Mouse (Mus musculus): ENCODE results near the gene Mmp13. TPM values are rescaled to one million over a fixed set of nuclear protein-coding genes. Genes with fewer than 3 reads are reported as not detected.
"Not testable (repeated sequence)": the region's sequence is repeated elsewhere in the genome, so short reads cannot be mapped to it uniquely, and the experiment has no call there.

Mmp13 gene
- polyA plus RNA-seq (2015; fragmentation: Nextera tagmentation; extraction: Ambion mirVana): 0.42 and 0.72 TPM in 2 replicates

DNA sequence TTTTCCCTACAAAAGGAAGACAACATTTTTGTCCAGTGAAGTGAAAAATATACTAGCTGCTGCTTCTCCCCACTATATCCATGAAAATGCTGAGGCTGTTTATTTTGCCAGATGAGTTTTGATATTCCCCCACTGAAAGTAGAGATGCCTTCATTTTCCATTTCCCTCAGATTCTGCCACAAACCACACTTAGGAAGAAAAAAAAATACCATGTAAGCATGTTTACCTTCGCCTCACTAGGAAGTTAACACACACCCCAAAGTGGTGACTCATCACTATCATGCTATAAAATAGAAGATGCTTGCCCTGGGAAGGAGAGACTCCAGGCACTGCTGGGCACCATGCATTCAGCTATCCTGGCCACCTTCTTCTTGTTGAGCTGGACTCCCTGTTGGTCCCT lies at the start of gene Mmp13:
TSS of gene Mmp13 (plus strand) at position 301 of the 400 bp plus-strand sequence.
- no peak for DNase-seq (ENCODE audit: low spot score)

DNA sequence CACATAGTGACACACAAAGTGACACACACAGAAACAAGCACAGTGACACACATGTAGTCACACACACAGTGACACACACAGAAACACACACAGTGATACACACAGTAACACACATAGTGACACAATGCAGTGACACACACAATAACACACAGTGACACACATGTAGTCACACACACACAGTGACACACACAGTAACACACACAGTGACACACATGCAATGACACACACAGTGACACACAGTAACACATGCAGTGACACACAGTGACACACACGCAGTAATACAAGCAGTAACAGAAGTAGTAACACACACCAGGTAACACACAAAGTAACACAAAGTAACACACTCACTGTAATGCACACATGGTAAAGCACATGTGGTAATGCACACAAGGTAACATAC lies 33.7 kb upstream of the Mmp13 start:
- no peak for DNase-seq (ENCODE audit: low spot score)

DNA sequence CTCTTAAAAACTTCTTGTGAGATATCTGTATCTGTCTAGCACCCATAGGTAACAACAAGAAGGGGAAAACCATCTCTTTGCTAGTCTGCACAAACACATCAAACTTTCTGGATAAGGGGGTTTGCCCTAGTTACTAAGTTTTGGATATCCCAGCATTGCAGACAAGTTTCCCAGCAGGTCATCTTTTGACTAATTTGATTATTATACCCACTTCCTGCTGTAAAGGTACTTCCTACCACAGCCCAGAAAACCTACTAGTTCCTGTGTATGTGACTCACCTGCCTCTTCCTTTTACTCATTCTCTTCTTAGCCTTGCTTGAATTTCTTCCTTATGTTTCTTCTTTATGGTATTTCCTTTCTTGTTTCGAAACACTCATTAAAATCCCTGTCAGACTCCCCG lies 32.3 kb upstream of the Mmp13 start:
- DNase-seq (ENCODE audit: low spot score): no peak

DNA sequence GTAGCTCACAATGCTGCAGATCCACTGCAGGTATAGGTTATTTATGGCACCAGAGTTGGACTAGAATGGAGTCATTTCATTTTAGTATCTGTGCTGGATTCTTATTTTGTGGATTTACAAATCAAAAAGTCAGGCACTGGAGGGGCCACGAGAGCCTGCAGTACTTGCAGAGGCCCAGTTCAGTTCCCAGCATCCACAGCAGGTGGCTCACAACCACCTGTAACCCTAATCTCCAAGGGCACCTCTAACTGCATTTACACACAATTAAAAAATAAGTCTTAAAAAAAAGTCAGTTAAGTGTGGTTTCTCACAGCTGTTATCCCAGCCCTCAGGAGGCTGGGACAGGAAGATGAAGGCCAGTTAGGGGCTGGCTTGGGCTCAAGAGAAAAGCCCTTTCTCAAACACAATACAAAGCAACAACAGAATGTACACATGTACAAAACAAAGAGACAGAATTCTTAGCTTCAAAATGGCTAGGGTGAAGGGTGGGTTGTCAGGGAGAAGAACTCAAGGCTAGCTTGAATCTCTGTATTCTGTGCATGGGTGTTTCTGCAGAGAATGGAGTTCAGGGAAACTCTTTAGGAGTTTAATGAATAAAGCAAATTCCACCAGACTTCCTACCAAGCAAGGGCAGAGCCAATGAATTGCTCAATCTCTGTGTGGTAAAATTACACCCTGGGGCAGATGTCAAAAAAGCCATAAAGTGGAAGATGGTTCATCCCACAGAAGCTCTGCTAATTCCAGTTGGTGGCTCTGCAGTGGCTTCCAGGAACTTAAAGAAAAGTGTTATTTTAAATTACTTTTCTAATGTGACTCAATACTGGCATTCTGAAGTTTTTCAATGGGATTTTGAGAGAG lies 19.3 kb upstream of the Mmp13 start:
- peak; percentile 21 for DNase-seq (ENCODE audit: low spot score)

DNA sequence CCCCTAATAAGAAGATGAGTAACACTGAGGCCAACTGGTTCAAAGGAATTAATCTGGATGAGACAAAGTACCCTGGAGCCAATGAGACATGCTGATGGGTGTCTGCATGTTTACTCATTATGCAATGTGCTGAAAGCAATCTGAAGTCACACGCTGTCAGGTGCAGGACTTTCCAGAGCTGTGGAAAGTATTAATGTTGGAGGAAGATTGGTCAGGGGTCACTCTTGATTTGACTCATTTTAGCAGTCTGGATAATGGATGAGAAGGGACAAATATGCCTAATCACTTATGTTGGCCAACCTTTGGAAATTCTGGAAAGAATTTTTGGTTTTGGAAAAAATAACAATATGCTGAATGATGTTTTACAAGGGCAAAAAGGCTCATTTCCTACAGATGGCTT lies 10.6 kb upstream of the Mmp13 start:
- no peak for DNase-seq (ENCODE audit: low spot score)

DNA sequence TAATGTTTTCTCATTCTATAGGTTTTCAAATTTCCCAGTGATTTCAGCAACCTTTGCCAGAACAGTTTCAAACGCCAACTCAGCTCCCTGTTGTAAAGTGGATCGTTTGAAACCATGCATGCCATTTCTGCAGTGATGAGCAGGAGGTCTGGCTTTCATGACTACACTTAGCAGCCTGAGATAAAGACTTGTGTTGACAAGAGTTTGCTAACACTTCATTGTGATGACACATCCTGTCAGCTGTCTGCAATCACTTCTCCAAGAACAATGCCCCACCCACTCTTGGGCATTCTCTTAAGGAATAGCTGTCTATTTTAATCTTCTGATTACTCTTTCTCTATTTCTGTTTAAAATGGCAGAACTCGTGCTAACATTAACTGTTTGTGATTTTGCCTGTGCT lies 2.2 kb upstream of the Mmp13 start:
- no peak for DNase-seq (ENCODE audit: low spot score)

DNA sequence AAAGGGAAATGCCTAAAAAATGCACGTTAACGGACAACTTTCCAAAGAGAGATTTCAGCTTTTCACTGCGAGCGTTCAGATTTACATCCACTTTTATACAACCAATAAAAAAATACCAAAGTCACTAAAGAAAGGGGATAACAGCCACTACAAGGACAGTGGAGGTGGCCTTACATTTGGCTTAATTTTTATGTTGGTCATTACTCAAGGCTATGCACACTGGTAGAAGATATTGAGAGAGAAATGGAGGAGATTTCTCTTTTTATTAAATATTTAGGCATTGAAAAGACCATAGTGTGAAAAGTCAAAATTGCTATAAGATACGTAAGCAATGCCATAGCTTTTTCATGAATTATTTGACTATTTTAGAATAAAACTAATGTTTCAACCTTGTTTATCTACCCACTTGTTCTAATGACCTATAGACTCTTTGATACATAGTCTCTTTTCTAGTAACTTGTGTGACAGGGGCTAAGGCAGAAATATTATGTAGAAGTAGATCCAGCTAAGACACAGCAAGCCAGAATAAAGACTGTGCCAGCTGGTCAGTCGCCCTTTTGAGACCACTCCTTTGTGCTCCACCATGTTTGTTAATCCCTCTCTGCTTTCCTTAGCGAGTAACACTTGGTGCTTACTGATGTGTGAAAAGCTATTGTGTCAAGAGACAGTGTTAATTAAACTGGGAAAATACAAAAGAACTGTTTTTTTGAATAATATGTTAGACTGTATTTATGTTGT lies 10.4 kb downstream of the Mmp13 start:
- no peak for DNase-seq (ENCODE audit: low spot score)

DNA sequence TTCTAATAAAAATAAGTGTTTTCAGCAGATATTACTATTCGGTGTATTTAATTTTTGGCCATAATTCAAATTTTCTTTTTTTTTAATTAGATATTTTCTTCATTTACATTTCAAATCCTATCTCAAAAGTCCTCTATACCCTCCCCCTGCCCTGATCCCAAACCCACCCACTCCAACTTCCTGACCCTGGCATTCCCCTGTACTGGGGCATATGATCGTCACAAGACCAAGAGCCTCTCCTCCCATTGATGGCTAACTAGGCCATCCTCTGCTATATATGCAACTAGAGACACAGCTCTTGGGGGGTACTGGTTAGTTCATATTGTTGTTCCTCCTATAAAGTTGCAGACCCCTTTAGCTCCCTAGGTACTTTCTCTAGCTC lies 11.0 kb downstream of the Mmp13 start:
- DNase-seq (ENCODE audit: low spot score): not testable (repeated sequence)

DNA sequence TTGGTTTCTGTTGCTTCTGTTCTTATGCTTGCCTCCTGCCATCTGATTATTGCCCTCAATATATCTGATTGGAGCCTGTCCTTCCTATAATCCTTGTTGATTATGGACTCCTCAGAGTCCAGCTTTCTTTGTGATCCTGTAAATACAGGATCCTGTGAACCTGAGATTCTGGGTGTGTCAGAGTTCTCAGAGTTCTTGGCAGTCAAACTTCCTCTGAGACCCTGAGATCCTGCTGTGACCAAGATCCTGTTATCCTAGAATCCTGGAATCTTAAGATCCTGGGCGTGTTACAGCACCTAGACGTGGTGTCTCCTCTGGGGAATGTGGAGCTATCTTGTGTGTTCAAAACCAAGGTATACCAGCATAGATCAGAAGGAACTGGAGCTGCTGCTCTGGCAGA lies 17.2 kb downstream of the Mmp13 start:
- no peak for DNase-seq (ENCODE audit: low spot score)

DNA sequence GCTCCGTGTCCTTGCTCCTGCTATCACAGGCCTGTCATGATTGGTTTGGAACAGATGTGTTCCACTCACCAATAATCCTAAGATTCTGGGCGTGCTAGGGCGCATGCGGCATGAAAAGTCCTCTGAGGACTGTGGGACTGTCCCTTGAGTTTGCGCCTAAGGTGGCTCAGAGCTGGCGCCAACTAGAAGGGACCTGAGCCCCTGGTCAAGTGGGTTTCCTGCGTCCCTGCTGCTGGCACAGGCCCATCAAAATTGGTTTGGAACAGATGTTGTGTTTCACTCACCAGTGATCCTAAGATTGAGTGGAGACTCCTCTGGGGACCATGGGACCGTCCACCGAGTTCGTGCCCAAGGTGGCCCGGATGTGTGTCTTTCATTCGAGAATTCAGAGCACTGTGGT lies 17.6 kb downstream of the Mmp13 start:
- no peak for DNase-seq (ENCODE audit: low spot score)

DNA sequence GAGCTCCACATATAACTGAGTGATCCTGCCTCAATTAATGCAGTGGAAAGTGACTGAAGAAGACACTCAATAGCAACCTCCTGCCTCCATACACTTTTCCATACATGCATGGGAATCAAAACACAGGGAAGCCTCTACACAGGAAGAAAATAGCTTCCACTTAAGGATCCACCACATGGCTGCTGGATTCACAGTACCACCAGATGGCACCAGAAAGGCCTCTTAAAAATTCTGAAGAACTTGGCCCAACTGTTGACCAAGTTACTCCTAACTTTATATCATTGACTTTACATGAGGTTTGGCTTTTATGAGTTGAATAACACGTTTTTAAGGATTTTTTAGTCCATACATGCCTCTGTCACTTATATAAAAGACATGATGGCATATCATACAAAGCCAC lies 19.8 kb downstream of the Mmp13 start:
- no peak for DNase-seq (ENCODE audit: low spot score)

DNA sequence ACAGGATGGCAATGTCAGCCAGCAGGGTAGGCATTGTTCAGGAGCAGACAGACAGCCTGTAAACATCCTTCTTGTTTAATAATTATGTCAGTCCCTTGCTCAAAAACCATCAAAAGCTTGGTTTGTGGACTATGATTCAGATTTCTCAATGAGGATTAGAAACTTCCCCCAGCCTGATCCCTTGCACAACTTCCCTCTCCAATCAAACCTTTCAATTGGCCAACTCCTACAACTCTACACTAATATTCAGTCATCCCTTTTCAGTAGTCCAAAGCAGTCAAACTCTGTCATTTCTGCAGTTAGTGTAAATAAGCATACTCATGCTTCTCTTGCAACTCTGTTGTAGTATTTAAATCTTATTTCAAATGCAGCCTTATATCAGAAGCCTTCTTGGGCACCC lies 59.5 kb downstream of the Mmp13 start:
- no peak for DNase-seq (ENCODE audit: low spot score)

Other genes starting within 250 kb of the Mmp13 start
- 6.3 and 8.4 TPM in 2 replicates for gene Dync2h1, start 88.1 kb upstream of the Mmp13 start, polyA plus RNA-seq (2015; fragmentation: Nextera tagmentation; extraction: Ambion mirVana)
- 185 and 186 TPM in 2 replicates for gene Dcun1d5, start 88.0 kb upstream of the Mmp13 start, polyA plus RNA-seq (2015; fragmentation: Nextera tagmentation; extraction: Ambion mirVana)
- 1.0 TPM in 2 replicates for gene Mmp12, start 71.9 kb downstream of the Mmp13 start, polyA plus RNA-seq (2015; fragmentation: Nextera tagmentation; extraction: Ambion mirVana)
- gene Mmp1b, start 115.5 kb downstream of the Mmp13 start, polyA plus RNA-seq (2015; fragmentation: Nextera tagmentation; extraction: Ambion mirVana): not detected in 2 replicates
- gene Mmp3, start 173.3 kb downstream of the Mmp13 start, polyA plus RNA-seq (2015; fragmentation: Nextera tagmentation; extraction: Ambion mirVana): 0.18 and 0.26 TPM in 2 replicates
- 0.13 TPM in 1 of 2 replicates, not detected in the other for gene Mmp10, start 229.8 kb downstream of the Mmp13 start, polyA plus RNA-seq (2015; fragmentation: Nextera tagmentation; extraction: Ambion mirVana)

Measured in thymus, postnatal 0 days (tissue).